Mouse (Mus musculus): ENCODE data around the gene Med13l. TPM values are rescaled to one million over a fixed set of nuclear protein-coding genes. Genes with fewer than 3 reads are reported as not detected.

The Med13l gene
- total and polyA plus RNA-seq, 3 experiments, result 2.0 to 11.0 (median 10.1) TPM

DNA sequence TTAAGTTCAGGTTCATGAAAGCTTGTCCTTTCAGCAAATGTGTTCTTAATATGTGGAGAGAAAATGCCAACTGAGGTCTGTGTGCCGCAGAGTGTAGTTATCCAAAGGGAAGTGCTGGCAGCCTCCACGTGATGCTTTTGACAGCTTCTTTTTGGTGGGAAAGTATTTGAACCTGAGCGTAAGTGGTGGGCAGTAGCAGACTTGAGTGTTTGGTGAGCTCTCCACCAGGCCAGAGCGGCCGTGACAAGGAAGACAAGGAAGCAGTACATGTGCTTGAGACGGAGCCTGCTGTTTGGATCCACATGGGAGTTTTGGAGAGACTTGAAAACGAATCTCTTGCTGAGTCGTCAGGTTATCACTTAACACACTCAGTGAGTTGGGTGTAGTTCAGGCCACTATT, 71.9 kb downstream of the Med13l start:
- peaks cover 1 to 30% of the 10 kb centered on the region in 2 experiments for H3K36me3 ChIP-seq (replicated peaks in 1 of 2; ENCODE audit: control insufficient read depth in 1 of 2, insufficient read depth in 1 of 2, low read length in 1 of 2)
- no peak overlapping the region for H3K4me3 ChIP-seq (replicated peaks in 1 of 3; ENCODE audit: low read depth in 2 of 3, low read length in 2 of 3, poor library complexity in 1 of 3)
- no peak for DNase-seq (ENCODE audit: extremely low read depth)
- no peaks in the 10 kb centered on the region for H3K27me3 ChIP-seq (replicated peaks)
- H3K9me3 ChIP-seq (replicated peaks; ENCODE audit: low read length), result no peaks in the 10 kb centered on the region
- dilution Hi-C loops (cut with MboI; ENCODE audit: extremely low pct_ligation_motif_present, extremely low pct_unique_long_range_greater_than_20kb, low sequenced_read_pairs) (no loop called here), in situ Hi-C loops (cut with MboI; ENCODE audit: low pct_ligation_motif_present, low pct_unique_long_range_greater_than_20kb, low sequenced_read_pairs) (no loop called here)
- H3K4me1 ChIP-seq (ENCODE audit: control insufficient read depth in 1 of 2, insufficient read depth in 2 of 2), result peaks cover 0 to 25% of the 10 kb centered on the region in 2 experiments; a peak in 2 of 4 replicates
- no peak overlapping the region for H3K4me2 ChIP-seq (ENCODE audit: insufficient read depth, low read depth, poor library complexity, severe bottlenecking)
- TF ChIP-seq ELF1 (IDR thresholded peaks at IDR 0.05; ENCODE audit: low read depth, low read length), result no peak
- TF ChIP-seq RCOR1 (conservative IDR thresholded peaks at IDR 0.05; ENCODE audit: low read depth, low read length), result no peak
- no peaks in the 10 kb centered on the region for H3K79me2 ChIP-seq (replicated peaks; ENCODE audit: control insufficient read depth, extremely low read depth, insufficient read depth, poor library complexity, severe bottlenecking)
- no peak overlapping the region for H3K27ac ChIP-seq (ENCODE audit: insufficient read depth, low read depth)
- H3K9ac ChIP-seq (ENCODE audit: insufficient read depth, low read depth), result no peak overlapping the region

DNA sequence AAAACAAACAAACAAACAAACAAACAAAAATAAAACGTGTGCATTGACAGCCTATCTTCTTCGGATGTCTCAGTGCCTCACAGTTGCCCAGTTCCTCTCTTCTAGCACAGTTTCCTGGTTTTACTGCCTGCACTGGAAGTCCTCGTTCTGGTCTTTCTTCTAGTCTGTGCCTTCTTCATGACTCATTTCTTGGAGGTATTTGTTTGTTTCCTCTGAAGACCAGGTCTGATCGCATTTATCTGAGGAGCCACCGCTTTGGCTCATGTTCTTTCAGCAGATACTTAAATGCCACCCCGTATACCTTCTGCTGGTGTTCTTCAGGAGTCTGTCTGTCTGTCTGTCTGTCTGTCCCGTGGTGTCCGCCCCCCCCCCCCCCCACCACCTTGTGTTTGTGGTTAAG, 72.6 kb downstream of the Med13l start:
- Histone ChIP-seq H3K27ac (ENCODE audit: insufficient read depth, low read depth) (no peak overlapping the region), H3K4me1 (ENCODE audit: control insufficient read depth in 1 of 2, insufficient read depth in 2 of 2) (peaks cover 0 to 28% of the 10 kb centered on the region in 2 experiments; a peak in 2 of 4 replicates), H3K9me3 (replicated peaks; ENCODE audit: low read length) (no peaks in the 10 kb centered on the region), H3K9ac (ENCODE audit: insufficient read depth, low read depth) (no peak overlapping the region), H3K4me3 (replicated peaks in 1 of 3; ENCODE audit: low read depth in 2 of 3, low read length in 2 of 3, poor library complexity in 1 of 3) (no peak overlapping the region), H3K79me2 (replicated peaks; ENCODE audit: control insufficient read depth, extremely low read depth, insufficient read depth, poor library complexity, severe bottlenecking) (no peaks in the 10 kb centered on the region), H3K4me2 (ENCODE audit: insufficient read depth, low read depth, poor library complexity, severe bottlenecking) (no peak overlapping the region), H3K27me3 (replicated peaks) (no peaks in the 10 kb centered on the region), H3K36me3 (replicated peaks in 1 of 2; ENCODE audit: control insufficient read depth in 1 of 2, insufficient read depth in 1 of 2, low read length in 1 of 2) (peaks cover 0 to 31% of the 10 kb centered on the region in 2 experiments)
- no peak for TF ChIP-seq ZMIZ1 (IDR thresholded peaks at IDR 0.05; ENCODE audit: low read depth, low read length)
- TF ChIP-seq KAT2A (IDR thresholded peaks at IDR 0.05; ENCODE audit: insufficient replicate concordance, low read length), result no peak
- no peak for TF ChIP-seq UBTF (IDR thresholded peaks at IDR 0.05; ENCODE audit: low read depth, low read length)
- TF ChIP-seq CHD2 (IDR thresholded peaks at IDR 0.05; ENCODE audit: low read length), result no peak
- TF ChIP-seq SMC3 (IDR thresholded peaks at IDR 0.05; ENCODE audit: low read depth, low read length), result no peak
- TF ChIP-seq ETS1 (conservative IDR thresholded peaks at IDR 0.05; ENCODE audit: low read depth, low read length), result no peak
- dilution Hi-C loops (cut with MboI; ENCODE audit: extremely low pct_ligation_motif_present, extremely low pct_unique_long_range_greater_than_20kb, low sequenced_read_pairs), result no loop called here
- no peak for DNase-seq (ENCODE audit: extremely low read depth)
- in situ Hi-C loops (cut with MboI; ENCODE audit: low pct_ligation_motif_present, low pct_unique_long_range_greater_than_20kb, low sequenced_read_pairs), result no loop called here

DNA sequence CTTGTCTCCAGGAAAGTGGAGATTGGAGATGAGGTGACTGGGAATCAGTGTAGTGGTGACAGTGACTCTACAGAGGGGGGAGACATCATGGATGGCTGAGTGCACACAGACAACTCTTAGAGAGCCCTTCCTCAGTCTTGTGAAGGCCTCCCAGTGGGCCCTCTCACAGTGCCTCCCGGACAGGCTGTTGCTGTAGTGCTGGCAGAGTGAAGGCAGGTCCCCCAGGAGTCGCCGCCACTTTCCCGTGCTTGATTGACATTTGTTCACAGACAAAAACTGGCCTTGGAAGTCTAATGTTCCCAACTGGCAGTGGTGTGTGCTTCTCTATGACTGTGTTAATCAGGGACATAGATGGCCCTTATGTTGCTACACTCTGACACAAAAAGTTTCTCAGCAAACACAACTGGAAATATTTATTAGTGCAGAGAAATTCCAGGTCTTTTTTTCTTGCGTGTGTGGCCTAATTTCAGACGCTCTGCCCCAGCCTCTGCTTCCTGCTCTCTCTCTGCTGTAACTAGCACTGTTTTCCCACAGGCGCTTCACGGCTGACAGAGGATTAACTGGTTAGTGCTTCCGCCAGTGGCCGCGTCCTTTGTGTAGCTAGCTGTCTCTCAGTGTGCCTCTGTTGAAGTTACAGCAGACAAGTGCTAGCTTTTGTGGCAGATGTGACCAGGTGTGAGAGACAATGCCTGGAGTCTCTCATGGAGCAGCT, 75.2 kb downstream of the Med13l start:
- H3K9ac ChIP-seq (ENCODE audit: insufficient read depth, low read depth), result no peak overlapping the region
- no peak for DNase-seq (ENCODE audit: extremely low read depth)
- peaks cover 3 to 34% of the 10 kb centered on the region in 2 experiments for H3K36me3 ChIP-seq (replicated peaks in 1 of 2; ENCODE audit: control insufficient read depth in 1 of 2, insufficient read depth in 1 of 2, low read length in 1 of 2)
- in situ Hi-C loops (cut with MboI; ENCODE audit: low pct_ligation_motif_present, low pct_unique_long_range_greater_than_20kb, low sequenced_read_pairs), result no loop called here
- H3K4me3 ChIP-seq (replicated peaks in 1 of 3; ENCODE audit: low read depth in 2 of 3, low read length in 2 of 3, poor library complexity in 1 of 3), result no peak overlapping the region
- no peaks in the 10 kb centered on the region for H3K27me3 ChIP-seq (replicated peaks)
- H3K4me2 ChIP-seq (ENCODE audit: insufficient read depth, low read depth, poor library complexity, severe bottlenecking), result no peak overlapping the region
- H3K9me3 ChIP-seq (replicated peaks; ENCODE audit: low read length), result no peaks in the 10 kb centered on the region
- dilution Hi-C loops (cut with MboI; ENCODE audit: extremely low pct_ligation_motif_present, extremely low pct_unique_long_range_greater_than_20kb, low sequenced_read_pairs), result no loop called here
- peaks cover 0 to 26% of the 10 kb centered on the region in 2 experiments; a peak in 2 of 4 replicates for H3K4me1 ChIP-seq (ENCODE audit: control insufficient read depth in 1 of 2, insufficient read depth in 2 of 2)
- H3K27ac ChIP-seq (ENCODE audit: insufficient read depth, low read depth), result no peak overlapping the region
- no peaks in the 10 kb centered on the region for H3K79me2 ChIP-seq (replicated peaks; ENCODE audit: control insufficient read depth, extremely low read depth, insufficient read depth, poor library complexity, severe bottlenecking)
- TF ChIP-seq MAX (IDR thresholded peaks at IDR 0.05; ENCODE audit: low read length), result no peak
- no peak for TF ChIP-seq NRF1 (IDR thresholded peaks at IDR 0.05; ENCODE audit: low read depth, low read length)
- TF ChIP-seq CHD2 (IDR thresholded peaks at IDR 0.05; ENCODE audit: low read length), result no peak
- TF ChIP-seq USF2 (conservative IDR thresholded peaks at IDR 0.05; ENCODE audit: low read depth, low read length), result no peak
- no peak for TF ChIP-seq PAX5 (IDR thresholded peaks at IDR 0.05; ENCODE audit: low read length)
- no peak for TF ChIP-seq SMC3 (IDR thresholded peaks at IDR 0.05; ENCODE audit: low read depth, low read length)
- no peak for TF ChIP-seq GABPA (IDR thresholded peaks at IDR 0.05; ENCODE audit: insufficient replicate concordance, low read depth, low read length)
- TF ChIP-seq HCFC1 (IDR thresholded peaks at IDR 0.05; ENCODE audit: low read depth, low read length), result no peak
- no peak for TF ChIP-seq MYC (IDR thresholded peaks at IDR 0.05; ENCODE audit: low read depth, low read length)
- TF ChIP-seq EP300 (IDR thresholded peaks at IDR 0.05; ENCODE audit: low read length), result no peak
- no peak for TF ChIP-seq MAFK (IDR thresholded peaks at IDR 0.05; ENCODE audit: insufficient replicate concordance, low read length)
- TF ChIP-seq JUN (IDR thresholded peaks at IDR 0.05; ENCODE audit: insufficient read depth, low read depth, low read length), result no peak
- TF ChIP-seq MAZ (IDR thresholded peaks at IDR 0.05; ENCODE audit: low read depth, low read length), result no peak
- no peak for TF ChIP-seq RCOR1 (conservative IDR thresholded peaks at IDR 0.05; ENCODE audit: low read depth, low read length)
- TF ChIP-seq ELF1 (IDR thresholded peaks at IDR 0.05; ENCODE audit: low read depth, low read length), result no peak
- TF ChIP-seq MXI1 (IDR thresholded peaks at IDR 0.05; ENCODE audit: low read depth, low read length), result no peak
- TF ChIP-seq BHLHE40 (IDR thresholded peaks at IDR 0.05; ENCODE audit: low read depth, low read length), result no peak
- TF ChIP-seq TBP (conservative IDR thresholded peaks at IDR 0.05; ENCODE audit: low read depth, low read length), result no peak
